Mouse (Mus musculus) left cerebral cortex, postnatal 10 days (tissue): ENCODE data around the gene Gm3012. TPM values are rescaled to one million over a fixed set of nuclear protein-coding genes. Genes with fewer than 3 reads are reported as not detected.
"Not testable (repeated sequence)": the region's sequence is repeated elsewhere in the genome, so short reads cannot be mapped to it uniquely, and the experiment has no call there.

ENCODE experiments used
- DNase-seq, 2 experiments: peaks; one replicate each; pipeline ENCODE4 v3.0.0; 2021 to 2022; ENCODE audit warnings: low spot score in 2 of 2, mixed read lengths in 1 of 2; ENCODE audit errors: extremely low spot score in 1 of 2
- intact Hi-C: fragments of 180-260 bp; cut with DNase I; formaldehyde crosslinking; loops from one replicate; pipeline ENCODE4 v1.15.1; 2025
- total RNA-seq, 2 experiments: library from RNA; stranded (reverse); gene quantifications; 2 replicates each; pipeline ENCODE4 v1.2.3; 2021

Gene Gm3012
- not detected for total RNA-seq

- DNase-seq, intact Hi-C loops: not testable (repeated sequence)
These were observed at the start of gene Gm3012 for GRCm38 (mm10) chr14:3634212-3634611. Gene Gm3012 (plus strand): TSS chr14:3634512.

GRCm38 (mm10) chr14:3651730-3652129 lies 17.4 kb downstream of the Gm3012 start, which contains the start of gene Gm3020:
Gene Gm3020 (plus strand): TSS chr14:3652030.
- DNase-seq, intact Hi-C loops: not testable (repeated sequence)

DNA sequence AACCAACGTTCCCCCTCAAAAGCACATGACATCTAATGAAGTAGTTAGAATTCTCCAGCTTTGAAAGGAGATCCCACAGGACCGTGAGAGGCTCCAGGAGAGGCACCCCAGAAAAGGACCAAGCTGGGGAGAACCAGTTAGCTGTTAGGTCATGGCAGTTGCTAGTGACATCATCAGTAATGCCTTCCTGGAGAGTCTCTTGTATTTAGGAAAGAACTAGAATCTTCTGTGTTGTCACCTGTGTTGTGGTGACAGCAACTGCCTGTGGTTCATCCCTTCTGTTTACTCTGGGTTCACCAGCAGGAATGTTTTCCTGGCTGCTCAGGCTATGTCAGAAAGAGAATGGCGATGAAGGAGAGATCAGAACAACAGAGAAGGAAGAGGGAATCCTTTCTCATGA lies 54.2 kb downstream of the Gm3012 start, which contains the start of gene Gm3043:
Gene Gm3043, plus strand, starts transcription at position 301 of the 400 bp plus-strand sequence.
- intact Hi-C loops, DNase-seq: not testable (repeated sequence)

Other genes with a start within 250 kb of the Gm3012 start
- gene Gm10413, start 239.4 kb upstream of the Gm3012 start, total RNA-seq = not detected
- 1 to 10 TPM; 8.4 to 8.5 TPM for gene Gm10409, start 221.9 kb upstream of the Gm3012 start, total RNA-seq
- 1 to 10 TPM in 1 of 2 experiments, under 1 TPM in 1; 0.94 to 2.1 TPM for gene Gm3005, start 206.4 kb upstream of the Gm3012 start, total RNA-seq
- gene Gm10408, start 185.1 kb upstream of the Gm3012 start, total RNA-seq = under 1 TPM in 1 of 2 experiments, not detected in 1; 0.43 TPM
- gene Gm3020, start 17.5 kb downstream of the Gm3012 start, total RNA-seq = 1 to 10 TPM; 8.4 to 8.5 TPM
- not detected for gene Gm3043, start 54.3 kb downstream of the Gm3012 start, total RNA-seq
- gene Gm3002, start 175.6 kb downstream of the Gm3012 start, total RNA-seq = 1 to 10 TPM; 2.4 to 2.9 TPM
- not detected for gene Gm3033, start 211.7 kb downstream of the Gm3012 start, total RNA-seq
- not detected for gene Gm2916, start 249.7 kb downstream of the Gm3012 start, total RNA-seq